Mouse (Mus musculus) heart, postnatal 0 days (tissue): ENCODE data around the gene Ccdc62.

ENCODE experiments used
- CTCF ChIP-seq: IDR thresholded peaks from 2 replicates; pipeline ENCODE4 v1.5.1; 2016; ENCODE audit warnings: antibody characterized with exemption, control low read depth, low read depth
- EP300 ChIP-seq: IDR thresholded peaks from 2 replicates; pipeline ENCODE4 v1.6.1; 2016; ENCODE audit warnings: antibody characterized with exemption, low read depth

DNA sequence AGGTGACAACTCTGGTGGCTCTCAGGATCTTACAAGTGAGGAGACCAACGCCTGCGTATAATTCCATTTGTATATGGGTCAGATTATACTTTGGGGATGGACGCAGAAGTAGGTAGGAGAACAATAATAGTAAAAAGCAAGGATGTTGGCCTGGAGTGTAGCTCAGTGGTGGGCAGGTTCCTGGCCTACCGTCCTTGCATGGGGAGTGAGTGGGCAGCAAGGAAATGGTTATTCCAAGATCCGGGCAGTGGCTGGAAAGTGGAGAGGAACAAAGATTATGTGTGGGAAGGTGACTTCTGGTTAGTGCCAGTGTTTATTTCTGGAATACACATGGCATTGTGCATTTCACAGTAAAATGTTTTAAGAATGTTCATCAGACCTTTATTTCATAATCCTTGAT is 5.5 kb downstream of the Ccdc62 start:
- TF ChIP-seq CTCF (no peak), EP300 (no peak)
